Mouse (Mus musculus): ENCODE measurements at regions not wholly inside any gene's neighbourhood (a gene's known extent, or its start where the extent isn't known, plus 50 kb on each side); places are given as distances from the start of the nearest gene placed in this dataset.

GRCm38 (mm10) chr16:77365254-77365653 is 236.6 kb downstream of the Gm11146 start:
- no peak for TF ChIP-seq CTCF (conservative IDR thresholded peaks at IDR 0.05)
- Histone ChIP-seq H3K4me3 (no peak overlapping the region), H3K27ac (no peak overlapping the region)
- DNase-seq (ENCODE audit: low spot score in 2 of 2) = no peak

- Histone ChIP-seq H3K27ac (no peak overlapping the region), H3K4me3 (no peak overlapping the region)
- DNase-seq (ENCODE audit: low spot score in 2 of 2) = no peak
- TF ChIP-seq CTCF (conservative IDR thresholded peaks at IDR 0.05) = no peak
These were observed 237.5 kb downstream of the Gm11146 start for GRCm38 (mm10) chr16:77364439-77364838.

GRCm38 (mm10) chr16:77359190-77359589 is 242.7 kb downstream of the Gm11146 start:
- no peak overlapping the region for H3K4me3 ChIP-seq
- TF ChIP-seq CTCF (conservative IDR thresholded peaks at IDR 0.05) = no peak
- DNase-seq (ENCODE audit: low spot score in 2 of 2) = no peak
- H3K27ac ChIP-seq = no peak overlapping the region

- no peak overlapping the region for H3K4me3 ChIP-seq
- no peak for TF ChIP-seq CTCF (conservative IDR thresholded peaks at IDR 0.05)
- H3K27ac ChIP-seq = no peak overlapping the region
- DNase-seq (ENCODE audit: low spot score in 2 of 2) = no peak
These were observed 246.6 kb downstream of the Gm11146 start for GRCm38 (mm10) chr16:77355260-77355659.

- TF ChIP-seq CTCF (conservative IDR thresholded peaks at IDR 0.05) = no peak
These were observed 247.6 kb downstream of the Gm11146 start for GRCm38 (mm10) chr16:77354201-77354712.

GRCm38 (mm10) chr16:77346128-77346527 is 255.8 kb downstream of the Gm11146 start:
- H3K4me3 ChIP-seq = no peak overlapping the region
- no peak for TF ChIP-seq CTCF (conservative IDR thresholded peaks at IDR 0.05)
- no peak for DNase-seq (ENCODE audit: low spot score in 2 of 2)
- no peak overlapping the region for H3K27ac ChIP-seq

More at GRCm38 (mm10) chr16:77354201-77354712, 247.6 kb downstream of the Gm11146 start:
- no peak for DNase-seq (ENCODE audit: low spot score in 2 of 2)
- Histone ChIP-seq H3K4me3 (no peak overlapping the region), H3K27ac (no peak overlapping the region)

- no peak for DNase-seq (ENCODE audit: low spot score in 2 of 2)
- no peak for TF ChIP-seq CTCF (conservative IDR thresholded peaks at IDR 0.05)
- Histone ChIP-seq H3K27ac (peak overlapping the region; percentile 94), H3K4me3 (peak overlapping the region; percentile 63)
These were observed 269.6 kb downstream of the Gm11146 start for GRCm38 (mm10) chr16:77332285-77332684.

- Histone ChIP-seq H3K27ac (peak overlapping the region; percentile 94), H3K4me3 (peak overlapping the region; percentile 63)
- no peak for DNase-seq (ENCODE audit: low spot score in 2 of 2)
- no peak for TF ChIP-seq CTCF (conservative IDR thresholded peaks at IDR 0.05)
These were observed 270.9 kb downstream of the Gm11146 start for GRCm38 (mm10) chr16:77330996-77331395.

- Histone ChIP-seq H3K4me3 (peak overlapping the region; percentile 63), H3K27ac (peak overlapping the region; percentile 94)
- no peak for TF ChIP-seq CTCF (conservative IDR thresholded peaks at IDR 0.05)
- DNase-seq (ENCODE audit: low spot score in 2 of 2) = no peak
These were observed 272.0 kb downstream of the Gm11146 start for GRCm38 (mm10) chr16:77329711-77330530.

- peak; percentile 14; the same call in 1 of the 2 replicates for TF ChIP-seq CTCF (conservative IDR thresholded peaks at IDR 0.05)
- peak; percentile 42 to 44 for DNase-seq (ENCODE audit: low spot score in 2 of 2)
- H3K4me3 ChIP-seq = peak overlapping the region; percentile 63
- H3K27ac ChIP-seq = peak overlapping the region; percentile 94
These were observed 272.7 kb downstream of the Gm11146 start for GRCm38 (mm10) chr16:77329160-77329691.

- DNase-seq (ENCODE audit: low spot score in 2 of 2) = no peak
- 0 out of 2 replicates have a peak, but pooled peaks have one; percentile 20 for TF ChIP-seq CTCF (conservative IDR thresholded peaks at IDR 0.05)
- Histone ChIP-seq H3K4me3 (peak overlapping the region; percentile 63), H3K27ac (peak overlapping the region; percentile 94)
These were observed 273.2 kb downstream of the Gm11146 start for GRCm38 (mm10) chr16:77328628-77329159.

- Histone ChIP-seq H3K4me3 (peak overlapping the region; percentile 63), H3K27ac (peak overlapping the region; percentile 94)
- no peak for DNase-seq (ENCODE audit: low spot score in 2 of 2)
- no peak for TF ChIP-seq CTCF (conservative IDR thresholded peaks at IDR 0.05)
These were observed 273.8 kb downstream of the Gm11146 start for GRCm38 (mm10) chr16:77328049-77328448.

- no peak overlapping the region for H3K27ac ChIP-seq
- no peak overlapping the region for H3K4me3 ChIP-seq
- DNase-seq (ENCODE audit: low spot score in 2 of 2) = no peak
- TF ChIP-seq CTCF (conservative IDR thresholded peaks at IDR 0.05) = no peak
These were observed 279.6 kb downstream of the Gm11146 start for GRCm38 (mm10) chr16:77322338-77322737.

All from layer of hippocampus, adult 2 months (tissue).